Mouse (Mus musculus) limb, embryonic 11.5 days (tissue): ENCODE data around the gene Fscn2. TPM values are rescaled to one million over a fixed set of nuclear protein-coding genes. Genes with fewer than 3 reads are reported as not detected.
"Not testable (repeated sequence)": the region's sequence is repeated elsewhere in the genome, so short reads cannot be mapped to it uniquely, and the experiment has no call there.

Experiments
- ATAC-seq: fragments of 200-750 bp; cut with Nextera tagmentation; 2 replicates; pipeline ENCODE4 v1.8.0; 2017; ENCODE audit warnings: low read depth; ENCODE audit not compliant: insufficient number of reproducible peaks, low FRiP score, low TSS enrichment
- DNase-seq: peaks from one replicate; pipeline ENCODE4 v3.0.0-alpha.2; 2015; ENCODE audit warnings: low spot score
- H3K27ac ChIP-seq: fragments of 300-500 bp; sonication (generic); replicated peaks from 2 replicates; pipeline ENCODE4 v1.5.1; 2014; ENCODE audit warnings: low read depth, mild to moderate bottlenecking, low read length
- H3K27me3 ChIP-seq: fragments of 300-500 bp; sonication (generic); 2 replicates; pipeline ENCODE4 v1.6.1; 2014; ENCODE audit warnings: mild to moderate bottlenecking, low read length, mixed read lengths; ENCODE audit not compliant: control insufficient read depth, insufficient read depth
- H3K36me3 ChIP-seq: fragments of 300-500 bp; sonication (generic); 2 replicates; pipeline ENCODE4 v1.6.1; 2014; ENCODE audit warnings: mild to moderate bottlenecking, low read length, moderate library complexity, mixed read lengths; ENCODE audit not compliant: control insufficient read depth, insufficient read depth
- H3K4me1 ChIP-seq: fragments of 300-500 bp; sonication (generic); 2 replicates; pipeline ENCODE4 v1.6.1; 2014; ENCODE audit warnings: low read length, mixed read lengths; ENCODE audit not compliant: control insufficient read depth, insufficient read depth
- H3K4me2 ChIP-seq: fragments of 300-500 bp; sonication (generic); 2 replicates; pipeline ENCODE4 v1.6.1; 2014; ENCODE audit warnings: low read depth, mild to moderate bottlenecking, moderate library complexity; ENCODE audit not compliant: severe bottlenecking
- H3K4me3 ChIP-seq: fragments of 300-500 bp; sonication (generic); 2 replicates; pipeline ENCODE4 v1.5.1; 2014; ENCODE audit warnings: low read depth, low read length
- H3K9ac ChIP-seq: fragments of 300-500 bp; sonication (generic); 2 replicates; pipeline ENCODE4 v1.6.1; 2014; ENCODE audit warnings: mild to moderate bottlenecking, low read length
- H3K9me3 ChIP-seq: fragments of 300-500 bp; sonication (generic); 2 replicates; pipeline ENCODE4 v1.6.1; 2016; ENCODE audit warnings: low read length; ENCODE audit not compliant: control insufficient read depth
- whole genome bisulfite sequencing: fragments of 180-500 bp; shearing (Covaris S2); extraction: QIAGEN DNeasy Blood & Tissue Kit; methylation state at CpG from one replicate; pipeline ENCODE4 v1.1.7; 2014; 5-methylcytosine and 5-hydroxymethylcytosine counted together
- polyA plus RNA-seq: library from polyadenylated mRNA; unstranded; fragments of >200 nt; fragmentation: Nextera tagmentation; extraction: Ambion mirVana; gene quantifications from 2 replicates; pipeline ENCODE4 v1.2.1, GENCODE M21; 2014

Gene Fscn2
- polyA plus RNA-seq, 1 experiment from 2014 or later: 0.47 TPM

DNA sequence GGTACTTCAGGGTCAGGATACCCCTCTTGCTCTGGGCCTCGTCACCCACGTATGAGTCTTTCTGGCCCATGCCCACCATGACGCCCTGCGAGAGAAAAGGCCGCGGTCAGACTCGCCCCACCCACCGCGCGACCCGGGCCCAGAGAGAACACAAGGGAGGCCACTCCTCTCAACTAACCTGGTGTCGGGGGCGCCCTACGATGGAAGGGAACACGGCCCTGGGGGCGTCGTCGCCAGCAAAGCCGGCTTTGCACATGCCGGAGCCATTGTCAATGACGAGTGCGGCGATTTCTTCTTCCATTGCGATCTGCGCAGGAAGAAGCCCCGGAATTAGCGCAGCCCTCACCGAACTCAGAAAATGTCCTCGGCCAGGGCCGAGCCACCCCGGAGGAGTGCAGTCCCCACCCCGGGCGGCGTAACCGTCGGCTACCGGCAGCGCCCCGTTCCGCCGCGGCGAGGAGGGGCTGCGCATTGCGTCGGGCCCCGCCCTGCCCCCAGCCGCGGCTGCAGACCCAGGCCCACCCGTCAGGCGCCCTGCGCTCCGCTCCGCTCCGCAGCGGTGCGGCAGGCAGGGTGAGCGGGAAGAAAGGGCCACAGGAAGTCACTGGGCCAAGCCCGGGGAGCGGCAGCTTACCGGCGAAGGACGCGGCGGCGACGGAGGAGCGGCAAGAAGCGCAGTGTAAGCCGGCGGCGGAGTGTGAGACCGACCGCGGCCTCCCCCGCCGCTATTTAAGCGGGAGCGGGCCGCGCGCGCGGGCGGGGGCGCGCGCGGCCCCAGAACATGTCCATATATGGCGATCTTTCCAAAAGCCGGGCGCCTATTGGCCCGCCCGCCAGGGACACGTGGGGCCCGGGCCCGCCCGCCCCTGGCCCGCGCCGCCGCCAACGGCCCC lies 13.3 kb upstream of the Fscn2 start, which contains the start of gene Actg1:
TSS of gene Actg1 (minus strand) at position 752 of the 893 bp plus-strand sequence.
- 4% methylated on average over 91 of the region's 103 CpGs for WGBS
- Histone ChIP-seq H3K9me3 (no peaks in the 10 kb centered on the region), H3K36me3 (peaks cover 4% of the 10 kb centered on the region; the same call in 1 of the 2 replicates), H3K4me1 (peaks cover 19% of the 10 kb centered on the region), H3K4me3 (peak within 1 kb of the TSS; percentile 78), H3K4me2 (peak within 1 kb of the TSS; percentile 90), H3K9ac (peak within 1 kb of the TSS; percentile 98), H3K27ac (peak within 1 kb of the TSS; percentile 99), H3K27me3 (no peaks in the 10 kb centered on the region)
- DNase-seq: peak; percentile 90
- ATAC-seq: peak; percentile 67

DNA sequence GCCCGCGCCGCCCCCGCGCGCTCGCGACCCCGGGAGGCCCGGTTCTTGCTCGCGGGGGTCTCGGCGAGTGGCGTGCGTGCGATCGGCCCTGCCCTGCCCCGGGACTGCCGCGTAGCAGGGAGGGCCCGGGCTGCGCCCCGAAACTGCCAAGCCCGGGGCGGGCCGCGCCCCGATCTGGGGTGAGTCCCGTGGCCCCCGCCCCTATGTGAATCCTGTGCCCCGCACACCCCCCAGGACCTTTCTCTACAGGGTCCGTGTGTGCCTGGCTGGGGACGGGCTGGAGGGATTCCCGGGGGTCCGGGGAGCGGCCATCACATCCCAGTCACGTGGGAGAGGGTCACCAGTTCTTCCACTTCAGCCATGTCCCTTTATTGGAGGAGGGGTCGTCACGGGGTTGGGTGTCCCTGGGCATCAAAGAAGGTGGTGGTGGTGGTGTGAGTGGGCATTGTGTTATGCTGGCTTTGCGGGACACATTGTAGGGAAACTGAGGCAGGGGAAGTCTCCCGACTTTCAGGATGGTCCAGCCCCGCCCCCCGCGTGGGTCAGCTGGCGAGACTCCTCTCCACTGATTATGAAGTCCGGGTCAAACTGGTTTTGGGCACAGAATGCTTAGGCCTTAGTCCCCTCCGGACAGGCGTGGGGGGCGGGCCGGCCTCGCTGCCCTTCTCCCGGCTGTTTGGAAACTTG lies 12.5 kb upstream of the Fscn2 start:
- Histone ChIP-seq H3K36me3 (peaks cover 4% of the 10 kb centered on the region; the same call in 1 of the 2 replicates), H3K9me3 (no peaks in the 10 kb centered on the region), H3K27me3 (no peaks in the 10 kb centered on the region), H3K27ac (peak overlapping the region; percentile 99), H3K4me2 (peak overlapping the region; percentile 90), H3K4me1 (peaks cover 25% of the 10 kb centered on the region), H3K4me3 (peak overlapping the region; percentile 78), H3K9ac (peak overlapping the region; percentile 98)
- ATAC-seq (peak; percentile 27), DNase-seq (peak; percentile 82)
- 1% methylated on average over 38 of the region's 53 CpGs for WGBS

DNA sequence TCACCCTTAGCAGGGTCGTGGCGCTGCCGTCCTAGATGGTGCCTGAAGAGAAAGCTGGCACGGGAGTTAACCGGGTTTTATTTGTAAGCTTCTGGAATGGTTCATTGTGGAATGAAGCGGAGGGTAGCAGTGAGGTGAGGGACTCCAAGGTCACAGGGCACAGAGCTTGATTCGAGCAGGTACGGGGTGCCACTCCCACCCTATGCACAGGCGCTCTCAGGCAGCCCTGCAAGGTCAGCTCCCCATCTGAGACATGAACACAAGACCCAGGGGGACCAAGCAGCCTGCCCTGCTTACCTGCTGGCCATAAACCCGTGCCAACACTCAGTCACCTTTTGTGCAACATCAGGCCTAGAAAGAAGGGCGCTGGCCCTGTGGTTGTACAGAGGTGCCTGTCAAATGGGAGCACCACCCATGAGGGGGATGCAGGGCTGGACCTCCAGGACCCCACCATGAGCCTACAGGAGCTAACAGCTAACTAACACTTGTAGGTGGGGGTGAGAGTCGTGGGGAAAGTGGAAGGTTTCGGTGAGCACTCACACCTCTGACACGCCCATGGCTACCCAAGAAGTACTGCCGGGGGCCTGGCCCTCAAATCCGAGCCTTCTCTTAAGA lies 11.9 kb upstream of the Fscn2 start:
- peaks cover 4% of the 10 kb centered on the region; the same call in 1 of the 2 replicates for H3K36me3 ChIP-seq
- ATAC-seq: peak; percentile 6; the same call in 1 of the 2 replicates
- H3K9ac ChIP-seq: peak overlapping the region; percentile 98
- no peaks in the 10 kb centered on the region for H3K27me3 ChIP-seq
- 3% methylated on average over 16 of the region's 16 CpGs for WGBS
- peak overlapping the region; percentile 78 for H3K4me3 ChIP-seq
- H3K27ac ChIP-seq: peak overlapping the region; percentile 99
- H3K9me3 ChIP-seq: no peaks in the 10 kb centered on the region
- peaks cover 25% of the 10 kb centered on the region for H3K4me1 ChIP-seq
- H3K4me2 ChIP-seq: peak overlapping the region; percentile 90
- peak; percentile 76 for DNase-seq

DNA sequence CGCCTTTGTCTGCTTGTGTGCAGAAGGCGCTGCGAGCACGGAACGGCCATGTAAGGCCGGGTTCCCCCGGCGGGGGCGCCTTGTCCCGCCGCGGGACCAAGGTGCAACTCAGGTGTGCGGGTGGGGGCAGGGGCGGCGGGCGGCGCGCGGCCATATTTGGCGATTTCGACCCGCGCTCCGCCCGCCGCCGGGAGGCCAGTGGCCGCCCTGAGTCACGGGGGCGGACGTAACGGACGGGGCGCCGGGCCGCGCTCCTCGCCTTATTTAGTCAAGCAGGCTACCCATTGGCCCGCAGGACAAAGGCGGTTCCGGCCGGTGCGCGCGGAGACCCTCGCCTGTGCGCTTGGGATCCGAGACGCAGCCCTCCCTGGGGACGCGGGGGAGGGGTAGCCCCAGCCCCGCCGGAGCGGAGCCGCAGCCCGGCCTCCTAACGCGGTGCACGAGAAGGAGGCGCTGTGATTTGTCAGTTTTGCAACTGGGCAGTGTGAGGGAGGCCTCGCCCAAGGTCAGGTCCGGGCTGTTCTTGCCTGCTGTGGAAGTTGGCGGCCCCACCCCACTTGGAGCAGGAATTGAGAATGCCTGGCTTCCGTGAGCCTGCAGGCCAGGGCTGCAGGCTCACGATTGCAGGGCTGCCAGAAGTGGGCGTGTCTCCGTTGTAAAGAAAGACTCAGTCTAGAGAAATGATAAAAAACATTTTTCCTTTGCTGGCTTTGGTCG lies 11.2 kb upstream of the Fscn2 start:
- H3K4me3 ChIP-seq: peak overlapping the region; percentile 78
- no peaks in the 10 kb centered on the region for H3K9me3 ChIP-seq
- ATAC-seq (peak; percentile 77), DNase-seq (peak; percentile 96)
- H3K4me2 ChIP-seq: peak overlapping the region; percentile 90
- H3K27ac ChIP-seq: peak overlapping the region; percentile 99
- H3K4me1 ChIP-seq: peaks cover 25% of the 10 kb centered on the region
- under 1% methylated on average over 68 of the region's 68 CpGs for WGBS
- H3K9ac ChIP-seq: peak overlapping the region; percentile 98
- no peaks in the 10 kb centered on the region for H3K27me3 ChIP-seq
- H3K36me3 ChIP-seq: peaks cover 4% of the 10 kb centered on the region; the same call in 1 of the 2 replicates

DNA sequence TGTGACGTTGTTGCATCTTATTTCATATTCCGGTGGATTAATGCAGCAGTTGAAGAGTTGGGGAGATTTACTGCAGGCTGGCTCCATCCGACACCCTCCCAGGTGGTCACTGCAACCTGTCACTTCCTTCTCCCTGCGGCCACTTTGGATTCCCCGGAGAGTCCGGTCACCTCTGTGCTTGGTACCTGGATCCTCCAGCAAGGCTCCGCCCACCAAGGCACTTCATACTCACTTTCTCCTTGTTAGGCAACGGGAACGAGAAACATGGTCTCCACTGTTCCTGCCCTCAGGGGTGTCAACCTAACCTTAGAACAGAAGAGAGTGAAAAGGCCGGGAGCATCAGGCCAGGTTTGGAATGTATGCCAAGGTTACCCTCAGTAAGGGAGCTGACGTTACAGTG lies 10.6 kb upstream of the Fscn2 start:
- peak; percentile 68 for DNase-seq
- Histone ChIP-seq H3K4me3 (peak overlapping the region; percentile 78), H3K36me3 (0 out of 2 replicates have a peak, but pooled peaks cover 2% of the 10 kb centered on the region), H3K27ac (peak overlapping the region; percentile 99), H3K9ac (peak overlapping the region; percentile 98), H3K4me2 (peak overlapping the region; percentile 90), H3K9me3 (no peaks in the 10 kb centered on the region), H3K27me3 (no peaks in the 10 kb centered on the region), H3K4me1 (peaks cover 25% of the 10 kb centered on the region)
- no peak for ATAC-seq
- WGBS: 17% methylated on average over 11 of the region's 11 CpGs

DNA sequence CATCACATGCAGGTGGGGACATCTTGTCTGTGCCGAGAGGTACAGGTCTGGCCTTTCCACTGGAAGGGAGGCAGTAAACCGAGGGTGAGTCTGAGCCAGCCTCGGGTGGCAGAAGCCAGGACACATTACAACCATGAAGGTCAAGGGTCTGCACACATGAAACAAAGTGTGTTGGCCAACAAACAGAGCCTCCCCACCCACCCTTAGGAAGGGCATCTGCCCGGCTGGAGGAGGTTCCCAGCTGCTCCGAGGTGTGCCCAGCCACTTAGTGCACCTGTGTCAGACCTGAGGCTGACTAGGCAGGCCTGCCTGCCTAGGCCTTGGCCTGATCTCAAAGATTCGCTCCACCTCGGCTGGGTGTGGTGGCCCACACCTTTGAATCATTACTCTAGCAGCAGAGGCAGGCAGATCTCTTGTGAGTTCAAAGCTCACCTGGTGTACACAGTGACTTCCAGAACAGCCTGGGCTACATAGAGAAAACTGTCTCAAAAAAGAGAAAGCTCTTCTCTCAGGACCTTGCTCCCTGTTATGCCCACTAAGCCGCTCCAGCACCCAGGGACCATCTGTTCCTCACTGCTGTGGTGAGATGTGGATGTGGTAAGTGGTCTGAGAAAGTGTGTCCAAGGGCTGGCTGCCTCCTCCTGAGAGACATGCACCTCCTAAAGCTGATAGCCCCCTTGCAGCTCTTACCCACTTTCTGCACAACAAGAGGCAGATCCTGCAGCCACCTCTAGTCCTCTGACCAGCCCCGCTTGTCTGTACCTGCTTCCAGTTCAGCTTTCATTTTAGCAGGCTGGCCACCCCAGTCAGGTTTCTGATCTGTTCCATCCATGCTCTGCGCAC lies 9.9 kb upstream of the Fscn2 start:
- DNase-seq: no peak
- no peak for ATAC-seq
- Histone ChIP-seq H3K4me3 (no peak overlapping the region), H3K27ac (peak overlapping the region; percentile 99), H3K4me2 (peak overlapping the region; percentile 90), H3K9ac (peak overlapping the region; percentile 98; the same call in 1 of the 2 replicates), H3K9me3 (no peaks in the 10 kb centered on the region), H3K4me1 (peaks cover 25% of the 10 kb centered on the region), H3K27me3 (no peaks in the 10 kb centered on the region), H3K36me3 (0 out of 2 replicates have a peak, but pooled peaks cover 2% of the 10 kb centered on the region)
- 83% methylated on average over 10 of the region's 10 CpGs for WGBS

DNA sequence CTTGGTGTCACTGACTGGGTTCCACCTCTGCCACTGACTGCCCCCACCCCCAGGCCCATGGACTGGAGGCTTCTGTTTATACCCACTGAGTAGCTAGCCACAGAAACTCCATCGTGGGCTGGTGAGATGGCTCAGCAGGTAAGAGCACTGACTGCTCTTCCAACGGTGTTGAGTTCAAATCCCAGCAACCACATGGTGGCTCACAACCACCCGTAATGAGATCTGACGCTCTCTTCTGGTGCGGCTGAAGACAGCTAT lies 9.3 kb upstream of the Fscn2 start:
- H3K9me3 ChIP-seq, H3K9ac ChIP-seq, H3K4me3 ChIP-seq, H3K4me2 ChIP-seq, DNase-seq, H3K27me3 ChIP-seq, H3K27ac ChIP-seq, H3K36me3 ChIP-seq, ATAC-seq: not testable (repeated sequence)
- 91% methylated on average over 5 of the region's 5 CpGs for WGBS
- H3K4me1 ChIP-seq: peaks cover 25% of the 10 kb centered on the region
